Mouse (Mus musculus) E14TG2a.4 (cell line): ENCODE results near the gene Gfod2.

Experiments
- CTCF ChIP-seq: conservative IDR thresholded peaks from 2 replicates; pipeline ENCODE4 v1.5.1; 2014; ENCODE audit warnings: low read length
- NANOG ChIP-seq: IDR thresholded peaks from 2 replicates; pipeline ENCODE4 v1.6.1; 2014; ENCODE audit warnings: borderline replicate concordance, low read length, mixed read lengths
- POU5F1 ChIP-seq: IDR thresholded peaks from 2 replicates; pipeline ENCODE4 v1.6.1; 2014; ENCODE audit warnings: low read length, borderline replicate concordance

DNA sequence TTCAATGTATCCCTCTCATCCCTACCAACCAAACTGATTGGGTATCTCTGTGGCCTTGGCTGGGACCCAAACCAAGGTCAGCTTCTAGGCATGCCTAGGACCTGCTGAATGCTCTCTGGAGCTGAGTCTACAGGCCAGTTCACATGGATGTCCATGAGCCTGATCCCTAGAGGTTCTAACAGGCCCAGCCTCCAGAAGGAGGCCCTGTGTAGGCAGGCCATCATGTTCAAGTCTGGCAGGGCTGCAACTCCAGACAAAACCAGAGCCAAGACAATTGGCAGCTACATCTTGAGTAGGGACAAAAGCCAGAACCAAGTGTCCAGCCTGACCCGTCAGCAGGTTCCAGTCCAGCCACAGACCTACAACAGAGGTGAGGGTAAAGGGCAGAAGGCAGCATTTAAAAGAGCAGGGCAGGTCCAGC, 15.0 kb upstream of the Gfod2 start:
- no peak for TF ChIP-seq CTCF
- TF ChIP-seq POU5F1: no peak
- no peak for TF ChIP-seq NANOG
